Mouse (Mus musculus): ENCODE measurements around the gene Eral1.

The Eral1 gene

DNA sequence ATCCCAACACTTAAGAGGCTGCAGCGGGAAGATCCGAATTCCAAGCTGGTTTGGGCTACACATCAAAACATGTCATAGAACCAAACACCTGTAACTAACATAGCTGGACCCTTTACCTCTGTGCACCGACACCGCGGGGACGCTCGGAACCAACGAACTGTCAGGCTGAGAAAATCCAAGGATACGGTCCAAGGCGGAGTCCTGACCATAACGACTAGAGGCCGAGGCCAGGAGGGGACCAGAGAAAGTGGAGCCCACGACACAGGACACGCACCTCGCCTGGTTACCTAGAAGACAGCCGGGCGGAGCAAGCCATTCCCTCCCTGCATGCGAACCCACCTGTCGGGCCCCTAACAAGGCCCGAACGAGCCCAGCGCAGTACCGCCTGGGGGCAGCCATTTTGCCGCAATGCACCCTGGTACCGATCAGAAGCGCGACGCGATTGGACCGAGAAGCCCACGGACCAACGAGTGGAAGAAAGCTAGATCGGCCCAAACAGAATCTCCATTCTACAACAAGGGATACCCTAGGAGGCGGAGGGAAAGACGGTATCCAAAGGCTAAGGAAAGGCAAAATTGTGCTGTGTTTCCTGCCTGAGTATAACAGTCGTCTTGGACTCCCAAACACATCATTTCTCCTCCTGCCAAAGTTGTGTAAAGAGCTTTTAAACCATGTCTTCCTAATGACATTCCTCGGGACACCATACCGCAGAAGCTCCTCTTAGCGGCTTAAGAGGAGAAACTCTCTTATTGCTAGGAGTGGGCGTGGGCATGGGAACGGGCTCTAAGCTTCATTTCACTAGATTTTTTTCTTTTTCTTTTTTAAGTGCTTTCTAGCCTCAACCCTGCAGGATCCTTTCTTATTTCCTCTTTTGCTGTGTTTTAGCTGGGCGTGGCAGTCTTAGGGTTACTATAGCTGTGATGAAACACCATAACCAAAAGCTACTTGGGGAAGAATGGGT, at the start of gene Eral1:
TSS of gene Eral1 (minus strand) at position 423 of the 961 bp plus-strand sequence.
- peak; percentile 89 for DNase-seq

DNA sequence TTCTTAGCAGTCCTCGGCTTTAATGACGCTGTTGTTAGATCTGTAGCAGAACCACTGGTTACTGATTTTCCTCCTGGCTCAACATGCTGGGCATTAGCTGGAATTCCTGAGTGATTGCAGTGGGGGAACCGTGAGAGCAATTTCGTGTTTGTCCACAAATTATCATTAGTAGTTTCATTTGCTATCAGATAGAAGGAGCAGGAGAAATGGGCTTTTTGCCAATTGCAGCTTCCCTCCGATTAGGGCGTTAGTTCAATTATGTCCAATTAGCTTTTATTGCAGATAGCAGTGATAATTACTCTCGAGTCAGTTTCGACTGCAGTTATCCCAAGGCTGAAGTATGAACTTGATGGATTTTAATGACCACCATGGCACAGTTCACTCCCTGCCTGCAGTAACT, 49.3 kb upstream of the Eral1 start:
- no peak for DNase-seq

- DNase-seq: no peak
These were observed 46.6 kb upstream of the Eral1 start for GRCm38 (mm10) chr11:78126739-78127138.

DNA sequence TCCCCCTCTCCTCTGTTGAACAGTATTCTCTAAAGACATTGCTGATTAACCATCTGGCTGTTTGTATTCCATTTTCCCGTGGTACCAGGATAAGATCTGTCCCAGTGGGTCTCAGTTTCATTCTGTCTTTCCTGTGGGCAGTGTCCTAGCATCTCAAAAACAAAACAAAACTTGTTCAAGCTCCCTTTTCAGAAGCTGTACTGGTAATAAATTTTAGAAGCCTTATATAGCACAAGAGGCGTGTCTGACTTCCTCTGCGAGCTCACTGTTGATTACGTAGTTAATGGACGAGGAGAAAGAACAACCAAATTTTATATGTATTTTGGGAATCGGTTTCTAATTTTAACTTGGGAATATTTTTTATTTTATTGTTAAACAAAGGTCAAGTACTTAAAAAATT, 45.5 kb upstream of the Eral1 start:
- DNase-seq: no peak

- no peak for DNase-seq
These were observed 43.6 kb upstream of the Eral1 start for GRCm38 (mm10) chr11:78123782-78124181.

DNA sequence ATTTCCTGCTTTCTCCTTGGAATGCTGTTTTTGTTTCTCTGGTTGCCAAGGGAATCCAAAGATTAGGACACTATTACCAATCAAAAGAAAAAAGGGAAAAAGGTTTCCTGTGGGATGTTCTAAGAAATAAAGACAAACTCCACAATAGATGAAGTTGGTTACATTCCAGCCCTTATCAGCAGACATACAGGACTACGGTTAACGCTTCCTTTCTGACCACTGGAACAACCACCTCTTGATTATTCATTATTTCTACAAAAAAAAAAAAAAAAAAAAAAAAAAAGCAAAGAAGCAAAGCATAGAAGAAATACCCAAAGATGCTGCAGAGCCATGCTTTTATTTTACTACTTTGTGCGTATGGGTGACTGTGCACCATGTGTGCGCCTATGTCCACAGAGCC, 42.6 kb upstream of the Eral1 start:
- DNase-seq: no peak

DNA sequence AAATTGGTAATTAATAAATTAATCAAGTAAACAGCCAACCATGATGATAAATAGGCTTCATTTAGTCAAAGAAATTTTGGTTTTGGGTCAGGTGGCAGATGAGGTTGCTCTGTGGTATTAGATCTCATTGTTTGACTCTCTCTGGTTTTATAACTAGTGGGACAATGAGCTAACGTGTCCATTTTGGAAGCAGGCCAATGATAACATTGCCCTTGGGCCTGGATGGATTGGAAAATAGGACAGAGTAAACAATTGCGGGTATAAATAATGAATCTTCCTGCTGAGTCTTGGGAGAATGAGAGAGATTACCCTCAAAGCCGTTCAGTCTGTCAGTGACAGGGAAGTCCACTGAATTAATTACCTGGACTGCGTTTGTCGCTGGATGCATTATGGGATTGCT, 41.0 kb upstream of the Eral1 start:
- DNase-seq: no peak

- DNase-seq: peak; percentile 31
These were observed 39.7 kb upstream of the Eral1 start for GRCm38 (mm10) chr11:78119898-78120297.

DNA sequence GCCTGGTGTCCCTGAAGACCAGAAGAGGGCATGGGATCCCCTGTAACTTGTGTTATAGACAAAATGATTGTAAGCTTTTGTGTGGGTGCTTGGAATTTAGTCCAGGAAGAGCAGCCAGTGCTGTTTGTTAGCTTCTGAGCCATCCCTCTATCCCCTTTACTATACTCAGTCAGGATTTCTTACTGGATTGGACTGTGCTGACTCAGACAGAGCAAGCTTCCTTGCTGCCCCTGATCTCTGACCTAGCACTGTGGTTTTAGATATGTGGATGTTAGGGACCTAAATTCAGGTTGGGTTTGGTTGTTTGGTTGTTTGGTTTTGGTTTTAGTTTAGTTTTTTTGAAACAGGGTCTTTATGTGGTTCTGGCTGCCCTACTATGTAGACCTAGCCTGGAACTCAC, 38.3 kb upstream of the Eral1 start:
- DNase-seq: no peak

- no peak for DNase-seq
These were observed 35.9 kb upstream of the Eral1 start for GRCm38 (mm10) chr11:78116146-78116410.

DNA sequence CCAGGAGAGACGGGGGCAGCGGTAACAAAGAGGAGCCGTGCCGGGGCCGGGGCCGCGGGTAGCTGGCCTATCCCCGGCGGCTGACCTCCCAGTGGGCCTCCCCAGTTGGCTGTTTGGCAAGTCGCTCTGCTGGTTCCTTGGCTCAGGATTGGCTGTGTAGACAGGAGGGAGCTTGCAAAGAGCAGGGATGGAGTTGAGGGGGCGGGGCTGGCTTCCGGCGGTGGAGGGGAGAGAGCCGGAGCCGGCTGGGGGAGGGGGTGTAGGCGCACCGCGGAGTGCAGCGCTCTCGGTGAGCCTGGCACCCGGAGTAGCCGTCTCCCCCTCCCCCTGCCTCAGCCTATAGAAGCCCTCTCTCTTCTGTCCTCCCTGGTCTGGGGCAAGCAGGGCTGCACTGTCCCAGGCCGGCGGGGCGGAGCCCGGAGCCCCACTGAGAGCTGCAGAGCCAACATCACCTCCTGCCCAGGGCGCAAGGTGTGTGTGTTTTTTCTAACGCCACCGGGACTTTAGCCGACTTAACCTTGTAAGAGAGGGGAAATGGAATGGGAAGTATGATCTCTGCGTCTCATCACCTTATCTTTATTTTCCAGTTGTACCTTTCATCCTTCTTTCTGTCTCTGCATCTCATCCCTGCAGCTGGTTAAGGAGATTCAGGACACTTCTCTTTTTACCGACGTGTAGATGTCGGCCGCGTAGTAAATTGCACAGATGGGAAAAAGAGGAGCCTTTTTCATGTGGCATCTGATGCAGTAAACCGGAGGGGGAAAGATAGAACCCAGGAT, 35.4 kb upstream of the Eral1 start:
- DNase-seq: peak; percentile 95

DNA sequence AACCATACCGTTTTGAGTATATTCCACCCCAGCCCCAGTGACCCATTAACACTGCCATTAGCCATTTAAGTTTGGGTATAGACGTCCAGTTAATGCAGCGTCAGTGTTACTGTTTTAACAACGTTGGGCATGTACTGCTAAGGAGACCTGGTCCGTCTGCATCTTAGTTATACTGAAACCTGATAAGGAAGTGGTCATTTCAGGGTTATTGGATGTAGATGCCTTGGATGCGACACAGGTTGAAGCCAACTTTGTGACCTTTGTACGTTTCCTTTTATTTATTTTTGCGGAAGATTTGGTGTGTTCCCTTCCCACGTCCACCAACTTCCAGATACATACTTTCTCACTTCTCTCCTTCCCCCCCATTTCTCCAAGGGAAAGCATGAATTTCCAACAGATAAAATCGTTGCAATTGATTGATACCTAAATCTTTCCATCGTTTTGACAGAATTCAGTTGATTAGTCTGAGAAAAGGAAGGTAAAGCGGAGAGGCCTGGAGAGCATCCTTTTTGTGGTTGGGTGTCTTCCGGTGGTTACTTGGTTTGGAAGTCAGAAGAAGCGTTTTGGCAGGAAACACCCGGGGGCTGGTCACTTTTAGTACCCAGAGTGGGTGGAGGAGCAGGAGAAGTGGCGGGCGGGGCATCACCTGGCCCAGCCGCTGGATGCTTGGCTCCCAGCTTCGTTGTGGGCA, 34.6 kb upstream of the Eral1 start:
- no peak for DNase-seq

- no peak for DNase-seq
These were observed 33.4 kb upstream of the Eral1 start for GRCm38 (mm10) chr11:78113616-78114015.

GRCm38 (mm10) chr11:78104501-78104900, 24.3 kb upstream of the Eral1 start:
- no peak for DNase-seq

GRCm38 (mm10) chr11:78102958-78103747, 23.0 kb upstream of the Eral1 start:
- peak; percentile 77 for DNase-seq

GRCm38 (mm10) chr11:78102142-78102541, 22.0 kb upstream of the Eral1 start:
- no peak for DNase-seq

- no peak for DNase-seq
These were observed 20.6 kb upstream of the Eral1 start for GRCm38 (mm10) chr11:78100746-78101145.

DNA sequence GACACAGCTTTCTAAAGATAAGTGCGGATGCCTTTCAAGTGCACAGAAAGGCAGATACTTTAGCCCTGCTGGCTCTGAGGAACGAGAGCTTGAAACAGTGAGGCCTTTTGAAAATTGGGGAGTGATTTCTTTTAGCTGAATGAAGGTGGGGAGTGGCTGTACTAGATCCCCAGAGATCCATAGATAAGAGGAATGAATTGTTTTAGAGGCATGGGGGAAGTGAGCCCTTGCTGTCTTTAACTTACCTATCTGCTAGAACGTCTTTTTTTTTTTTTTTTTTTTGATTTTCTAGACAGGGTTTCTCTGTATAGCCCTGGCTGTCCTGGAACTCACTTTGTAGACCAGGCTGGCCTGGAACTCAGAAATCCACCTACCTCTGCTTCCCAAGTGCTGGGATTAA, 16.9 kb upstream of the Eral1 start:
- DNase-seq: no peak

DNA sequence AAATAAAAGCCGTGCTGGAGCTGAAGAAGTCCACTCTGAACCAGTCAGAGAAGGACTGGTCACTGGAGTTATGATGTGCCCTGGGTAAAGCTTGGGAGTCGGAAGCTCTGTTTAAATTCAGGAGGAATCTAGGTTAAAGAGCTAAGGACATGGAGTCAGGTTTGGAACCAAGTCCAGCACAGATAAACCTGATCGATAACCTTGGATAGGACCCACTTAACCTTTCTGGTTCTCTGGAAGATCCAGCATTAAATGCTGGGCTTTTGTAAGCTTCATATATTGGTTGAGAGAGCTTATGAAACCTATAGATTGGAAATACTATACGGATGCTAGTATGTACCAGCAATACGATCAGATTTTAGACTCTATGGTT, 14.9 kb upstream of the Eral1 start:
- DNase-seq: no peak

DNA sequence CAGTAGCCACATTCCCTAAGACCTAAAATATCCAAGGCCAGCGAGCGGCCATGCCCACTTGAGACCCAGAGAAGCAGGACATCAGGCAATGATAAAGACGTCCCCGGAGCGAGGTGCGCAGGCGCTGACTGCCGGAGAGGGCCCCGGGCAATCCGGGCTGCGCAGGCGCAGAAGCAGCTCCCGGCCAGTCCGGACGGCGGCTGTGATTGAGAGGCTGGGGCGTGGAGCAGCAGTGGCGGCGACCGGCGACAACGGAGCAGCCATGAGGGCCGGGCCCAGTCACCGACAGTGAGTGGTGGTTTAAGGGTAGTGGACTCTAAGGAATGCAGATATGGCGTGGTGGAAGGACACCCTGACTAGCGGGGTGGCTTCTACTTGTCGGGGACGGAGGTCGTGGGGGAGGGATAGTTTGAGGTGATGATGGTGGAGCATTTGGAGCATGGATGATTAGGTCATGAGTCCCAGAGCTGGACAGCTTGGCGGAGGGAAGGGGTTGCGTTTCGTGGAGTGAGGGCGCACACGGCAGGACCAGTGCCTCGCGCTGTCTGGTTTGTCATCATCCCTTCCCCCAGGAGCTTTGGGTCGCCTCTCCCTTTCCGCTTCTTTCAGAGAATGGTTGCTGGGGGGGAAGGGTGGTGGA, 14.4 kb upstream of the Eral1 start, which contains the start of gene Fam222b:
TSS of gene Fam222b (plus strand) at position 157 of the 640 bp plus-strand sequence.
- peak; percentile 93 for DNase-seq

- no peak for DNase-seq
These were observed 13.9 kb upstream of the Eral1 start for GRCm38 (mm10) chr11:78094137-78094503.

- no peak for DNase-seq
These were observed 7.6 kb upstream of the Eral1 start for GRCm38 (mm10) chr11:78087756-78088281.

Data from liver (tissue).